ENCODE assay signal across 18 mouse cellular contexts in genomic region chr13:34050479-34050878, GRCm38 (mm10). TPM values are rescaled to one million over a fixed set of nuclear protein-coding genes. Genes with fewer than 3 reads are reported as not detected.
A peak's percentile ranks its signal among the peaks of the same experiment; 100 is the strongest.
DNase-seq lines count a peak whose midpoint lies in the region; ATAC-seq and TF ChIP-seq lines count a peak whose summit lies in the region.
"Had no signal": no experiment of that assay in that cellular context is flagged by ENCODE, and none has a peak within 500 bp of the region (broad histone marks: within the 10 kb centered on the region; RNA-seq: fewer than 3 reads in every experiment).

No protein-coding gene starts in this region.

- peak overlapping the region; percentile 29 for H3K4me3 ChIP-seq in megakaryocyte, embryonic 14.5 days (replicated peaks)
- H3K4me3 ChIP-seq in midbrain, postnatal 0 days (ENCODE audit: low read depth, low read length), result no peak overlapping the region
- no peak overlapping the region for H3K4me3 ChIP-seq in stomach, postnatal 0 days (ENCODE audit: low read depth, low read length)
- H3K4me3 ChIP-seq: embryonic facial prominence, embryonic 13.5 days; limb, embryonic 15.5 days; midbrain, embryonic 15.5 days had no signal

- DNase-seq in frontal cortex, adult 2 months (ENCODE audit: extremely low spot score in 1 of 2, low spot score in 1 of 2), result peak; percentile 72 to 86
- no peak for DNase-seq in frontal cortex, postnatal 10 days (ENCODE audit: low spot score in 2 of 2)
- peak; percentile 25 for DNase-seq in testis, postnatal 10 days (ENCODE audit: low spot score)
- DNase-seq in testis, postnatal 14 days (ENCODE audit: low spot score), result no peak
- DNase-seq in midbrain, postnatal 0 days (ENCODE audit: low spot score), result no peak
- DNase-seq in stomach, postnatal 0 days (ENCODE audit: low spot score), result no peak
- no peak for DNase-seq in embryo, embryonic 10 days (ENCODE audit: low spot score)
- DNase-seq: B cell, adult 2 months; cerebellum, adult 9-10 months; kidney, adult 18-20 months; thymus, postnatal 14 days had no signal

- no peak for ATAC-seq in midbrain, postnatal 0 days (ENCODE audit: low FRiP score)
- ATAC-seq in stomach, postnatal 0 days (ENCODE audit: low FRiP score, low TSS enrichment), result no peak
- ATAC-seq: activated CD4-positive, CD25-positive, alpha-beta regulatory T cell, adult 4 months; forebrain, embryonic 14.5 days; midbrain, embryonic 15.5 days had no signal

- H3K27ac ChIP-seq in midbrain, postnatal 0 days (ENCODE audit: low read depth, low read length), result no peak overlapping the region
- H3K27ac ChIP-seq in stomach, postnatal 0 days (replicated peaks), result no peak overlapping the region
- H3K27ac ChIP-seq: embryonic facial prominence, embryonic 13.5 days; limb, embryonic 15.5 days; midbrain, embryonic 15.5 days had no signal

- H3K36me3 ChIP-seq in megakaryocyte, embryonic 14.5 days (replicated peaks; ENCODE audit: low read length), result peaks cover 91% of the 10 kb centered on the region
- H3K36me3 ChIP-seq in midbrain, postnatal 0 days (ENCODE audit: insufficient read depth, low read length), result peaks cover 23% of the 10 kb centered on the region
- 0 out of 2 replicates have a peak, but pooled peaks cover 10% of the 10 kb centered on the region for H3K36me3 ChIP-seq in stomach, postnatal 0 days (ENCODE audit: control insufficient read depth, insufficient read depth, low read length)

- no peak for TF ChIP-seq EP300 in stomach, postnatal 0 days (optimal IDR thresholded peaks at IDR 0.05)

- peaks cover 31% of the 10 kb centered on the region for H3K4me1 ChIP-seq in megakaryocyte, embryonic 14.5 days
- no peaks in the 10 kb centered on the region for H3K4me1 ChIP-seq in midbrain, postnatal 0 days (ENCODE audit: insufficient read depth, low read length)
- no peaks in the 10 kb centered on the region for H3K4me1 ChIP-seq in stomach, postnatal 0 days (replicated peaks; ENCODE audit: control insufficient read depth, insufficient read depth)

- H3K9me3 ChIP-seq in megakaryocyte, embryonic 14.5 days, result peaks cover 3% of the 10 kb centered on the region
- no peaks in the 10 kb centered on the region for H3K9me3 ChIP-seq in midbrain, postnatal 0 days (ENCODE audit: low read length)
- no peaks in the 10 kb centered on the region for H3K9me3 ChIP-seq in stomach, postnatal 0 days (ENCODE audit: control insufficient read depth, low read length)
- H3K9me3 ChIP-seq: embryonic facial prominence, embryonic 13.5 days; limb, embryonic 15.5 days; midbrain, embryonic 15.5 days had no signal

- no peak overlapping the region for H3K4me2 ChIP-seq in midbrain, postnatal 0 days (ENCODE audit: low read depth, low read length, poor library complexity, severe bottlenecking)
- H3K4me2 ChIP-seq in stomach, postnatal 0 days (replicated peaks; ENCODE audit: low read depth), result no peak overlapping the region
- H3K4me2 ChIP-seq: embryonic facial prominence, embryonic 13.5 days; heart, embryonic 11.5 days; limb, embryonic 15.5 days; midbrain, embryonic 15.5 days had no signal

- no peak for TF ChIP-seq CTCF in midbrain, postnatal 0 days (IDR thresholded peaks at IDR 0.05)
- TF ChIP-seq CTCF in stomach, postnatal 0 days (IDR thresholded peaks at IDR 0.05; ENCODE audit: low read depth), result no peak

- H3K27me3 ChIP-seq in megakaryocyte, embryonic 14.5 days (replicated peaks), result no peaks in the 10 kb centered on the region
- no peaks in the 10 kb centered on the region for H3K27me3 ChIP-seq in midbrain, postnatal 0 days (ENCODE audit: insufficient read depth, low read length)
- H3K27me3 ChIP-seq in stomach, postnatal 0 days (ENCODE audit: control insufficient read depth, insufficient read depth, low read length), result no peaks in the 10 kb centered on the region
- H3K27me3 ChIP-seq: embryonic facial prominence, embryonic 13.5 days; limb, embryonic 15.5 days; midbrain, embryonic 15.5 days had no signal

- H3K9ac ChIP-seq in midbrain, postnatal 0 days (replicated peaks; ENCODE audit: low read length, poor library complexity, severe bottlenecking), result no peak overlapping the region
- H3K9ac ChIP-seq in stomach, postnatal 0 days (ENCODE audit: low read length), result no peak overlapping the region
- H3K9ac ChIP-seq: embryonic facial prominence, embryonic 13.5 days; limb, embryonic 15.5 days; midbrain, embryonic 15.5 days had no signal

- 93% methylated on average over 8 of the region's 8 CpGs for WGBS in midbrain, postnatal 0 days
- WGBS in stomach, postnatal 0 days, result 90% methylated on average over 8 of the region's 8 CpGs

RNA-seq across cellular contexts. Expression of gene Bphl, which starts 13.1 kb away (rescaled TPM):
- 47.1 and 56.5 TPM in 2 replicates for polyA plus RNA-seq in frontal cortex, adult 2 months (2012; rRNA removed)
- polyA plus RNA-seq in megakaryocyte, embryonic 14.5 days (2012; ENCODE audit: insufficient read depth, low replicate concordance), result 20.4 and 35.2 TPM in 2 replicates
- total RNA-seq in midbrain, postnatal 0 days (2014; rRNA removed), result 37.0 and 42.7 TPM in 2 replicates
- 46.4 and 47.7 TPM in 2 replicates for polyA plus RNA-seq in midbrain, postnatal 0 days (2015; fragmentation: Nextera tagmentation; extraction: Ambion mirVana)
- 36.9 and 37.2 TPM in 2 replicates for polyA plus RNA-seq in stomach, postnatal 0 days (2015; fragmentation: Nextera tagmentation; extraction: Ambion mirVana)

RNA-seq across cellular contexts. Expression of gene Tubb2a, which starts 27.3 kb away (rescaled TPM):
- polyA plus RNA-seq in frontal cortex, adult 2 months (2012; rRNA removed), result 1,752 and 1,773 TPM in 2 replicates
- polyA plus RNA-seq in megakaryocyte, embryonic 14.5 days (2012; ENCODE audit: insufficient read depth, low replicate concordance), result 95.9 and 122 TPM in 2 replicates
- total RNA-seq in midbrain, postnatal 0 days (2014; rRNA removed), result 5,907 and 6,629 TPM in 2 replicates
- 4,276 and 4,687 TPM in 2 replicates for polyA plus RNA-seq in midbrain, postnatal 0 days (2015; fragmentation: Nextera tagmentation; extraction: Ambion mirVana)
- polyA plus RNA-seq in stomach, postnatal 0 days (2015; fragmentation: Nextera tagmentation; extraction: Ambion mirVana), result 187 and 196 TPM in 2 replicates

RNA-seq across cellular contexts. Expression of gene Serpinb6a, which starts 47.9 kb away (rescaled TPM):
- 44.8 and 45.7 TPM in 2 replicates for polyA plus RNA-seq in frontal cortex, adult 2 months (2012; rRNA removed)
- polyA plus RNA-seq in megakaryocyte, embryonic 14.5 days (2012; ENCODE audit: insufficient read depth, low replicate concordance), result 26.2 and 48.5 TPM in 2 replicates
- total RNA-seq in midbrain, postnatal 0 days (2014; rRNA removed), result 49.7 and 58.5 TPM in 2 replicates
- 38.7 and 38.8 TPM in 2 replicates for polyA plus RNA-seq in midbrain, postnatal 0 days (2015; fragmentation: Nextera tagmentation; extraction: Ambion mirVana)
- 82.7 and 83.1 TPM in 2 replicates for polyA plus RNA-seq in stomach, postnatal 0 days (2015; fragmentation: Nextera tagmentation; extraction: Ambion mirVana)

RNA-seq across cellular contexts. Expression of gene Ripk1, which starts 48.3 kb away (rescaled TPM):
- polyA plus RNA-seq in frontal cortex, adult 2 months (2012; rRNA removed), result 4.3 and 4.5 TPM in 2 replicates
- polyA plus RNA-seq in megakaryocyte, embryonic 14.5 days (2012; ENCODE audit: insufficient read depth, low replicate concordance), result 3.4 and 8.7 TPM in 2 replicates
- 7.4 and 10.4 TPM in 2 replicates for total RNA-seq in midbrain, postnatal 0 days (2014; rRNA removed)
- polyA plus RNA-seq in midbrain, postnatal 0 days (2015; fragmentation: Nextera tagmentation; extraction: Ambion mirVana), result 3.2 and 3.7 TPM in 2 replicates
- 13.2 and 13.5 TPM in 2 replicates for polyA plus RNA-seq in stomach, postnatal 0 days (2015; fragmentation: Nextera tagmentation; extraction: Ambion mirVana)

Comparison
In these comparisons a context has a peak if more than half of its experiments do, and no peak if none do; other contexts are left out.
1. DNase-seq: peak in frontal cortex, adult 2 months (2 of 2) and testis, postnatal 10 days (single experiment); none in frontal cortex, postnatal 10 days (0 of 2), testis, postnatal 14 days (single experiment), midbrain, postnatal 0 days (single experiment), stomach, postnatal 0 days (single experiment) and embryo, embryonic 10 days (single experiment).